Mouse (Mus musculus) erythroblast, embryonic 14.5 days (primary cell): ENCODE data around the gene Fdxr. TPM values are rescaled to one million over a fixed set of nuclear protein-coding genes. Genes with fewer than 3 reads are reported as not detected.

Source experiments
- H3K27me3 ChIP-seq: 2 replicates; pipeline ENCODE4 v1.6.1; 2012; ENCODE audit warnings: inconsistent platforms; ENCODE audit not compliant: control insufficient read depth
- H3K36me3 ChIP-seq: 2 replicates; pipeline ENCODE4 v1.6.1; 2012; ENCODE audit warnings: mild to moderate bottlenecking, inconsistent platforms; ENCODE audit not compliant: control insufficient read depth
- H3K4me1 ChIP-seq: 2 replicates; pipeline ENCODE4 v1.6.1; 2012; ENCODE audit warnings: inconsistent platforms; ENCODE audit not compliant: control insufficient read depth
- H3K4me3 ChIP-seq: replicated peaks from 2 replicates; pipeline ENCODE3; 2012; ENCODE audit warnings: moderate library complexity, mild to moderate bottlenecking, inconsistent platforms
- H3K9me3 ChIP-seq: 2 replicates; pipeline ENCODE4 v1.6.1; 2012; ENCODE audit warnings: low read length, inconsistent platforms, mixed read lengths; ENCODE audit not compliant: control insufficient read depth
- GATA1 ChIP-seq: IDR thresholded peaks from 2 replicates; pipeline ENCODE4 v1.6.1; 2012; ENCODE audit warnings: low read length, inconsistent platforms, mixed read lengths
- TAL1 ChIP-seq: IDR thresholded peaks from 3 replicates; pipeline ENCODE4 v1.6.1; 2012; ENCODE audit warnings: low read length, inconsistent platforms, mixed read lengths
- polyA plus RNA-seq: library from polyadenylated mRNA; stranded (reverse); fragments of >175 nt; gene quantifications from 2 replicates; pipeline ENCODE4 v1.2.3, GENCODE M21; 2012

Fdxr gene
- polyA plus RNA-seq, 1 experiment, result 1.5 TPM

- Histone ChIP-seq H3K27me3 (peaks cover 50% of the 10 kb centered on the region), H3K4me3 (no peak overlapping the region), H3K4me1 (no peaks in the 10 kb centered on the region), H3K9me3 (no peaks in the 10 kb centered on the region; the same call in 1 of the 2 replicates), H3K36me3 (no peaks in the 10 kb centered on the region)
- no peak for TF ChIP-seq GATA1
Observed at GRCm38 (mm10) chr11:115251258-115251657, 25.6 kb downstream of the Fdxr start.

GRCm38 (mm10) chr11:115250405-115251090 lies 26.3 kb downstream of the Fdxr start:
- H3K36me3 ChIP-seq, result no peaks in the 10 kb centered on the region
- no peak overlapping the region for H3K4me3 ChIP-seq
- peaks cover 50% of the 10 kb centered on the region for H3K27me3 ChIP-seq
- no peaks in the 10 kb centered on the region for H3K4me1 ChIP-seq
- no peaks in the 10 kb centered on the region; the same call in 1 of the 2 replicates for H3K9me3 ChIP-seq
- TF ChIP-seq GATA1, result no peak
- TF ChIP-seq TAL1, result no peak

GRCm38 (mm10) chr11:115249721-115250404 lies 27.0 kb downstream of the Fdxr start:
- H3K4me3 ChIP-seq, result no peak overlapping the region
- no peaks in the 10 kb centered on the region; the same call in 1 of the 2 replicates for H3K9me3 ChIP-seq
- no peaks in the 10 kb centered on the region for H3K36me3 ChIP-seq
- TF ChIP-seq TAL1 (no peak), GATA1 (no peak)
- no peaks in the 10 kb centered on the region for H3K4me1 ChIP-seq
- peaks cover 50% of the 10 kb centered on the region for H3K27me3 ChIP-seq

- no peaks in the 10 kb centered on the region for H3K4me1 ChIP-seq
- no peak overlapping the region for H3K4me3 ChIP-seq
- peaks cover 10% of the 10 kb centered on the region; the same call in 1 of the 2 replicates for H3K36me3 ChIP-seq
- peaks cover 47% of the 10 kb centered on the region for H3K27me3 ChIP-seq
- no peak for TF ChIP-seq GATA1
- TF ChIP-seq TAL1, result no peak
- no peaks in the 10 kb centered on the region; the same call in 1 of the 2 replicates for H3K9me3 ChIP-seq
Observed at GRCm38 (mm10) chr11:115247945-115248344, 28.9 kb downstream of the Fdxr start.

- Histone ChIP-seq H3K4me3 (no peak overlapping the region), H3K27me3 (peaks cover 42% of the 10 kb centered on the region), H3K36me3 (peaks cover 10% of the 10 kb centered on the region; the same call in 1 of the 2 replicates), H3K4me1 (no peaks in the 10 kb centered on the region), H3K9me3 (no peaks in the 10 kb centered on the region; the same call in 1 of the 2 replicates)
- no peak for TF ChIP-seq GATA1
- no peak for TF ChIP-seq TAL1
Observed at GRCm38 (mm10) chr11:115247240-115247639, 29.6 kb downstream of the Fdxr start.

- H3K27me3 ChIP-seq, result peaks cover 35% of the 10 kb centered on the region
Observed at GRCm38 (mm10) chr11:115246386-115246785, 30.5 kb downstream of the Fdxr start.

GRCm38 (mm10) chr11:115244840-115245239 lies 32.0 kb downstream of the Fdxr start:
- Histone ChIP-seq H3K36me3 (peaks cover 10% of the 10 kb centered on the region; the same call in 1 of the 2 replicates), H3K27me3 (peaks cover 20% of the 10 kb centered on the region), H3K4me1 (no peaks in the 10 kb centered on the region), H3K9me3 (no peaks in the 10 kb centered on the region), H3K4me3 (no peak overlapping the region)
- TF ChIP-seq TAL1 (no peak), GATA1 (no peak)

More at GRCm38 (mm10) chr11:115246386-115246785, 30.5 kb downstream of the Fdxr start:
- Histone ChIP-seq H3K4me3 (no peak overlapping the region), H3K4me1 (no peaks in the 10 kb centered on the region), H3K36me3 (peaks cover 10% of the 10 kb centered on the region; the same call in 1 of the 2 replicates), H3K9me3 (no peaks in the 10 kb centered on the region; the same call in 1 of the 2 replicates)
- TF ChIP-seq GATA1 (no peak), TAL1 (no peak)

GRCm38 (mm10) chr11:115243783-115244182 lies 33.1 kb downstream of the Fdxr start:
- Histone ChIP-seq H3K4me1 (no peaks in the 10 kb centered on the region), H3K36me3 (peaks cover 11% of the 10 kb centered on the region; the same call in 1 of the 2 replicates), H3K9me3 (no peaks in the 10 kb centered on the region), H3K4me3 (no peak overlapping the region), H3K27me3 (peaks cover 9% of the 10 kb centered on the region)
- TF ChIP-seq TAL1 (no peak), GATA1 (no peak)

GRCm38 (mm10) chr11:115242746-115243145 lies 34.1 kb downstream of the Fdxr start:
- Histone ChIP-seq H3K4me3 (no peak overlapping the region), H3K27me3 (no peaks in the 10 kb centered on the region), H3K4me1 (no peaks in the 10 kb centered on the region), H3K9me3 (no peaks in the 10 kb centered on the region), H3K36me3 (peaks cover 11% of the 10 kb centered on the region; the same call in 1 of the 2 replicates)
- TF ChIP-seq GATA1 (no peak), TAL1 (no peak)
